Mouse (Mus musculus) naive thymus-derived CD4-positive, alpha-beta T cell, adult 5 months (primary cell): ENCODE results near the gene Clic3. TPM values are rescaled to one million over a fixed set of nuclear protein-coding genes. Genes with fewer than 3 reads are reported as not detected.

ENCODE experiments used
- polyA plus RNA-seq: library from polyadenylated mRNA; unstranded; fragments of 100-300 nt; shearing (Covaris generic); gene quantifications from one replicate; pipeline ENCODE4 v1.2.1, GENCODE M21; 2017

The Clic3 gene
- polyA plus RNA-seq, result 5.1 TPM

DNA sequence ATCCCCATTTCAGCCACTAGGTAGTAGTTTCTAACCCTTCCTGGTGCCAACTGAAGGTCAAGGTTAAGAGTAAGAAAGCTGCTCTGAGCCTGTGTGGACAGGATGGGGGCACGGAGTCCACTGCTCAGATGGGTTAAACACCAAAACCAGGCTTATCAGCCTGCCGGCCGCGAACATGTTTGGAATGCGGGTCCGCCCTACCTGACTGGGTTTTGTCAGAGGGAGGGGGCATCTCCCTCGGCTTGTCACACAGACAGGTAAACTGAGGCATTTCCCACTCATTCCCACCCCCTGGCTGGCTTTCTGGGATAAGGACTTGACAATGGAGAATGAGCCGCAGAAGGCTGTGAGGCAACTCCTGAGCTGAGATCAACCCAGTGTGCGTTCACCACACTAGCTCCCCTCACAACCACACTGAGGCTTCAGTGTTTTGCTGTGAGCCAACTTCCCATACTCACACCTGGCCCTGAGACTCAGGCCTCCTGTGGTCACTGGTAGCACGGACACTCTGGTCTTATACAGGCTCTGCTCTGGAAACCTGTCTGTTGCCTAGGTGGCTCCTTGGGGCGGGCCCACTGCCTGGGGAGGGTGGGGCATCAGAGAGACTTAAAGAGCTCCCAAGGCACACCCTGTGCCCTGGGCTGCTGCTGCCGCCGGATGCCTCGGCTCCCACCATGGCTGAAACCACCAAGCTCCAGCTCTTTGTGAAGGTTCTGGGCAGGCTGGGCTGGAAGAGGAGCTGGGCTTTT, at the start of gene Clic3:
Clic3 (plus strand) TSS at position 634 of the 749 bp plus-strand sequence.

GRCm38 (mm10) chr2:25422587-25423410, 33.8 kb upstream of the Clic3 start, which contains the start of gene Fut7:
Gene Fut7, plus strand, starts transcription at chr2:25423267.

DNA sequence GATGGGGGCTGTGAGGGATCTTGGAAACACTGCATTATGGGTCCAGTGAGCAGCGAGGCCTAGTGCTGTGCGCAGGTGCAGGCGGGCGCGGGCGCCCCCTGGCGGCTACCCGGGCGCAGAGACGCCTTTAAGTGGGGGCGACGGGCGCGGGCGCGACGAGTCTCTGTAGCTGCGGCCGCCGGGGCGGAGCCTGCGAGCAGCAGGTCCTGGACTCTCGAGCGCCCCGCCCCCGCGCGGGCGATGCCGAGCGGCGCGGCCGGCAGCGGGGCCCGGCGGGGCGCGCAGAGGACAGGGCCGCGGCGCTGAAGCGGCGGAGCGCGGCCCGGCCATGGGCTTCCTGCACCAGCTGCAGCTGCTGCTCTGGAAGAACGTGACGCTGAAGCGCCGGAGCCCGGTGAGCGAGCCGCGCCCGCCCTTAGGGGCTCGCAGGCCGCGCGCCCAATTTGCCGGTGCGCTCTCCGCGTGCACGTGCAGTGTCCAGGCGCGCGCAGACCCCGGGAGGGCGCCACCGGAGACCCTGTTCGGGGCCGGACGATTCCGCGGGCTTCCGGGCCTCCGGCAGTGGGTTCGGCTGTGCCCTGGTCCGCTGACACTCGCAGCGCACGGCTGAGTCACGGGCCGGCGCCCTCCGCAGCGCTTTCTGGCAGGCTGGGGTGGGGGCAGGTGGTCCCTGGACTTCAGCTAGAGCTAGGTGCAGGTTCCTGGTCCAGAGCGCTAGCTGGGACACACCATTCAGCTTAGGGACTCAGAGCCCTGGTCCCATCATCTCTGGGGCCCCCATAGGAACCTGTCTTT, 28.0 kb upstream of the Clic3 start, which contains the start of gene Abca2:
Abca2 (plus strand) TSS at position 262 of the 795 bp plus-strand sequence.

DNA sequence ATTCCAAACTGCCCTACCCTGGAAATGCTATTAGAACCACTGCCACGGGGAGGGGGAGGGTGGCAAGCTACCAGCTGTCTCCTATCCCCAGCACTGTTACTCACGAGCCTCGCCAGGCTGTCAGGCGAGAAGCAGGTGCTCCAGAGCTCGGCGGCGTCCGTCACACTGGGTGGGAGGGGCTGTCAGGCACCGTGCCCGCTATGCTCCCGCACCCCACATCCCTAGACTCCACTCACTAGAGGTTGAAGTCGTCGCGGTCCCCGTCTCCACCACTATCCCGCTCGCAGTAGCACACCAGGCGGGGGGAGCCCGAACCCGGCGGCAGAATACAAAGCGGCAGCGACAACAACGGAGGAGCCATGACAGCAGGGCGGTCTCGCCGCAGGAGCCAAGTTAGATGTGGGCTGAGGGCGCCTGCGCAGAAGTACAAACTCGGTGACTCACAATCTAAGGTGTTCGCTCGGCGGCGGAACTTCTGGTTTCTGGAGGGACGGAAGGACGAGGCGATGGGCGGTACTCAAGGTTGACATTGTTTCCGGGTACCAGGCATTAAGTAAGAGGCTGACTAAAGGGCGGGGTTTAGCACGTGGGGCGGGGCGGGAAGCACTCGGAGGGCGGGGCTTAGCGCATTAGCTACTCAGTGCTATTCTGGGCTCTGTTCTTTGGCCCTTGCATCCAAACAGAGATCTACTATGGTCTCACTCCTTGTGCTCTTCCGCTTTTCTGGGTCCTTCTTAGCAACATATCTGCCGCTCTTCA, 4.1 kb downstream of the Clic3 start, which contains the start of gene Paxx:
Paxx (minus strand) TSS at position 544 of the 759 bp plus-strand sequence.

DNA sequence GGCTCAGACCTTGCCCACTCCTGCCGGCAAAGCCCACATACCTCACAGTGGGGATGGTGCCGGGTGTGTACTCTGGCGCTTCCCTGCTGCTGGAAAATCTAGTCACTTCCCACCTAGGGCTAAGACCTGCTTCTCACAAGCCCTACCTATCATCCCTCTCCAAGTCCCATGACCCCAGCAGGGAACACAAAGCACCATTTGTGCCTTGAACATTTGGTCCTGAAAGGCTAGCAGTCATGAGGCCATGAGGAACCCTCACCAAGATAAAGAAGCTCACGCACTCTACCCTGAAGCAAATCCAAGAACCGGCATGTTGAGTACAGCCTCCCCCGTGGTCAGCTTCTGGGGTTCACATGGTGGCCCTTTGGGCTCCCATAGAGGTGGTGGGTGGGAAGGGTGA, 13.3 kb downstream of the Clic3 start, which contains the start of gene Ptgds:
Ptgds (minus strand) TSS at position 78 of the 400 bp plus-strand sequence.

DNA sequence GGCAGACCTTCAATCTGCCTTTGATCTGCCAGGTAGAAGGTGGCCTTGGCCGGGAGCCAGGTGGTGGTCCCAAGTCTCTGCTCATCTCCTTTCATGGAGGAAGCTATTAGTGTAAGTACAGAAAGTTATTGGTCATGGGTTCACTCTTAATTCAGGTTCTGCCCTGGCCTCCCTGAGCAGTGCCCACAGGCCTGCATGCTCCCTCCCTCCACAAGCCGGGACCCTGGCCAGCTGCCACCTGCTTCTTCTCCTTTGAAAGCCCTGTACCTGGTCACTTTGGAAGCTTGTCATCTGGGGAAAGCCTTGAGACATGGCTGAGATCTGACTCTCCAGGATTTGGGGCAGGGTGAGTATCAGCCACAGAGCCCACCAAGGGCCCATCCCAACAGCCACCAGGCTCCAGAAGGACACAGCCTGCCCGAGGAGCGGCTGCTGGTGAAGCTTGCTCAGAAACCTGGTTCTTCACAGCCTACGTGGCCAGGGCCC, 36.9 kb downstream of the Clic3 start, which contains the start of gene Lcn12:
Lcn12 (minus strand) TSS at position 436 of the 486 bp plus-strand sequence.

GRCm38 (mm10) chr2:25500576-25501405, 44.2 kb downstream of the Clic3 start, which contains the start of gene Fbxw5:
Gene Fbxw5, plus strand, starts transcription at chr2:25500750.

DNA sequence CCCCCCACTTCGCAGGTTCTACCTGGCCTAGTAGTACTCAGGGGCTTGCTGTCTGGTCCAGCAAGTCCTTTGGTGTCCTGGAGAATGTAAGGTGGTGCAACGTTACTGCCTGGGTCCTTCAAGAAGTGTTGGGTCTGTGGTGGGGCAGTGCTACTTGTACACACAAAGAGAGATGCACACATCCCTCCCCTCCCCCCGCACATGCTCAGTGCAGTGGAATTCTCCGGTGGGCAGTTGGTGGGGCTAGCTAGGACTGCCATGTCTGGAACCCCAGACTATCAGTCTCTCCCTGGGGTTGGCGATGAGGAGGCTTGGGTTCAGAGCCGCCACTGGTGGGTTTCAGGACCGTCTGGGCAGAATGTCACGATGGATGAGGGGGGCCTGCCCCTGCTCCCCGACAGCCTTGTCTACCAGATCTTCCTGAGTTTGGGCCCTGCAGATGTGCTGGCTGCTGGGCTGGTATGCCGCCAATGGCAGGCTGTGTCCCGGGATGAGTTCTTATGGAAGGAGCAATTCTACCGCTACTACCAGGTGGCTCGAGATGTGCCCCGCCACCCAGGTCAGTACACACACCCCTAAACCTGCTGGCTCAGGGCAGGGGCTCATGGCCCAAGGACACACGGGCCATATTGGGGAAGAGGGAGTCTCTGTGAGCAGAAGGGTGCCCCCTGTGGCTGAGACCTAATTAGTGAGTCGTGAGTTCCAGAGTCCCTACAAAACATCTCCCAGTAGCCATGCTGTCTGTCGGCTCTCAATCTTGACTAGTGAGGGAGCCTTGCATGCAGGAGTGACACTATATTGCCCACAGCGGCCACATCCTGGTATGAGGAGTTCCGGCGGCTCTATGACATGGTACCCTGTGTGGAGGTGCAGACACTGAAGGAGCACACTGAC, 45.2 kb downstream of the Clic3 start, which contains the start of gene C8g:
C8g (minus strand) TSS at position 127 of the 894 bp plus-strand sequence.

Other genes with a start within 250 kb of the Clic3 start
- gene Nelfb, start 245.3 kb upstream of the Clic3 start, polyA plus RNA-seq, result 97.1 TPM
- not detected for gene Stpg3, start 242.2 kb upstream of the Clic3 start, polyA plus RNA-seq
- not detected for gene Fam166a, start 238.1 kb upstream of the Clic3 start, polyA plus RNA-seq
- 99.9 TPM for gene Tubb4b, start 232.1 kb upstream of the Clic3 start, polyA plus RNA-seq
- gene Slc34a3, start 222.5 kb upstream of the Clic3 start, polyA plus RNA-seq, result not detected
- gene Rnf224, start 220.1 kb upstream of the Clic3 start, polyA plus RNA-seq, result not detected
- gene Rnf208, start 214.6 kb upstream of the Clic3 start, polyA plus RNA-seq, result 0.37 TPM
- not detected for gene Cysrt1, start 214.4 kb upstream of the Clic3 start, polyA plus RNA-seq
- 9.7 TPM for gene AL732309.1, start 210.0 kb upstream of the Clic3 start, polyA plus RNA-seq
- gene Tmem203, start 201.4 kb upstream of the Clic3 start, polyA plus RNA-seq, result 26.6 TPM
- gene Tprn, start 194.2 kb upstream of the Clic3 start, polyA plus RNA-seq, result 24.1 TPM
- 81.2 TPM for gene Ssna1, start 184.4 kb upstream of the Clic3 start, polyA plus RNA-seq
- gene Anapc2, start 184.4 kb upstream of the Clic3 start, polyA plus RNA-seq, result 101 TPM
- not detected for gene Tmem210, start 168.7 kb upstream of the Clic3 start, polyA plus RNA-seq
- not detected for gene Lrrc26, start 166.9 kb upstream of the Clic3 start, polyA plus RNA-seq
- gene Grin1, start 137.7 kb upstream of the Clic3 start, polyA plus RNA-seq, result not detected
- 26.7 TPM for gene Man1b1, start 124.5 kb upstream of the Clic3 start, polyA plus RNA-seq
- gene Dpp7, start 100.5 kb upstream of the Clic3 start, polyA plus RNA-seq, result 6.7 TPM
- 14.2 TPM for gene Uap1l1, start 91.2 kb upstream of the Clic3 start, polyA plus RNA-seq
- gene Sapcd2, start 84.5 kb upstream of the Clic3 start, polyA plus RNA-seq, result not detected
- gene Entpd2, start 61.0 kb upstream of the Clic3 start, polyA plus RNA-seq, result not detected
- 0.47 TPM for gene Npdc1, start 57.5 kb upstream of the Clic3 start, polyA plus RNA-seq
- not detected for gene Fut7, start 33.6 kb upstream of the Clic3 start, polyA plus RNA-seq
- 44.9 TPM for gene Abca2, start 28.1 kb upstream of the Clic3 start, polyA plus RNA-seq
- 74.5 TPM for gene Paxx, start 4.3 kb downstream of the Clic3 start, polyA plus RNA-seq
- gene Ptgds, start 13.2 kb downstream of the Clic3 start, polyA plus RNA-seq, result not detected
- not detected for gene Lcn12, start 37.1 kb downstream of the Clic3 start, polyA plus RNA-seq
- gene Fbxw5, start 43.9 kb downstream of the Clic3 start, polyA plus RNA-seq, result 82.7 TPM
- 5.6 TPM for gene C8g, start 44.9 kb downstream of the Clic3 start, polyA plus RNA-seq
- 61.5 TPM for gene Traf2, start 90.1 kb downstream of the Clic3 start, polyA plus RNA-seq
- gene Edf1, start 101.0 kb downstream of the Clic3 start, polyA plus RNA-seq, result 170 TPM
- gene Mamdc4, start 118.0 kb downstream of the Clic3 start, polyA plus RNA-seq, result 1.4 TPM
- 55.4 TPM for gene Phpt1, start 118.4 kb downstream of the Clic3 start, polyA plus RNA-seq
- gene Ajm1, start 124.9 kb downstream of the Clic3 start, polyA plus RNA-seq, result 0.17 TPM
- gene Rabl6, start 151.7 kb downstream of the Clic3 start, polyA plus RNA-seq, result 59.7 TPM
- gene Ccdc183, start 160.8 kb downstream of the Clic3 start, polyA plus RNA-seq, result not detected
- gene Tmem141, start 165.2 kb downstream of the Clic3 start, polyA plus RNA-seq, result 2.2 TPM
- gene Fcna, start 171.2 kb downstream of the Clic3 start, polyA plus RNA-seq, result not detected
- not detected for gene Lcn8, start 196.3 kb downstream of the Clic3 start, polyA plus RNA-seq
- gene Lcn5, start 201.1 kb downstream of the Clic3 start, polyA plus RNA-seq, result not detected
- not detected for gene Lcn6, start 219.9 kb downstream of the Clic3 start, polyA plus RNA-seq
- not detected for gene Lcn10, start 225.9 kb downstream of the Clic3 start, polyA plus RNA-seq
- not detected for gene Obp2a, start 243.2 kb downstream of the Clic3 start, polyA plus RNA-seq
- 27.5 TPM for gene Bmyc, start 249.9 kb downstream of the Clic3 start, polyA plus RNA-seq